Mouse (Mus musculus) gonadal fat pad, adult 2 months (tissue): Measurements from ENCODE around the gene Olfr1336. TPM values are rescaled to one million over a fixed set of nuclear protein-coding genes. Genes with fewer than 3 reads are reported as not detected.
"Not testable (repeated sequence)": the region's sequence is repeated elsewhere in the genome, so short reads cannot be mapped to it uniquely, and the experiment has no call there.

Experiments used
- DNase-seq: peaks from one replicate; pipeline ENCODE4 v3.0.0-alpha.2; 2012; ENCODE audit warnings: low read depth
- polyA plus RNA-seq: library from polyadenylated mRNA; depleted of rRNA; stranded (reverse); fragments of >200 nt; gene quantifications from 2 replicates; pipeline ENCODE4 v1.2.3, GENCODE M21; 2012; rRNA removed

Olfr1336 gene
- polyA plus RNA-seq: not detected in 2 replicates

DNA sequence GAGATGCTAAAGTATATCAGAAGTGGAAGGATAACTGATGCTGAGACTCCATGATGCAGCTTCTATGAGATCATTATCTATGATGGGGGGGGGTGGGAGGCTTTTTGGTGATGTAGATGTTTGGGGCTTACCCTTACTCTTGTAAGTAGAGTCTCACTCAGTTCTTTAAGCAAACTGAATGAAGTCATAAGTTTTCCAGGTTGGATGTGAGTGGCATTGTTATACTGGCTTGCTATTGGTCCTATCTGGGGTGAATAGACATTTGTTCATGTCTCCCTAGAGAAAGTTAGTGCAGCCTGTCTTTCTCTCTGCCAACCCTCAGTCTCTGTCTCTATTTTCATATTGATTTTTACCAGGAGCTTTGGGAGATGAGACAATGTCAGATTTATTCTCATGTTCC, at the start of gene Olfr1336:
Olfr1336 (plus strand) TSS at position 301 of the 400 bp plus-strand sequence.
- DNase-seq: no peak

DNA sequence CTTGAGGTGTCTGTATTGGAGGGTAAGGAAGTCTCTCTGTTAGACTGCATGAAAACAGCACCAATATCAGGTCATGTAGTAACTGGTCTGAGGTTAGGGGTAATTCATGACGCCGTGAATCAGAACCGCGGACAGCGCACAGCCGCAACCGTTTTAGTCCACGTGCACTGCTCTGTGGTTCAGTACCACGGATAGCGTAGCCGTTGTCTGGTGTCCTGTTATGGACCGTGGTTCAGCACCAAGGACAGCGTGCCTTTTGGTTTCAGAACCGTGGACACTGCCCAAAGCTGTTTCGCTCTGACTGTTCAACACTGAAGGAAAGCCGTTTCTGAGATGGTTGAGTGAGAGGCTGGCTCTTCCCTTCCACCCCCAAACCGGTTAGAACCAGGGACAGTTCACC, 45.9 kb upstream of the Olfr1336 start, which contains the start of gene Gm20715:
Gm20715 (plus strand) TSS at position 235 of the 400 bp plus-strand sequence.
- DNase-seq: peak; percentile 42

DNA sequence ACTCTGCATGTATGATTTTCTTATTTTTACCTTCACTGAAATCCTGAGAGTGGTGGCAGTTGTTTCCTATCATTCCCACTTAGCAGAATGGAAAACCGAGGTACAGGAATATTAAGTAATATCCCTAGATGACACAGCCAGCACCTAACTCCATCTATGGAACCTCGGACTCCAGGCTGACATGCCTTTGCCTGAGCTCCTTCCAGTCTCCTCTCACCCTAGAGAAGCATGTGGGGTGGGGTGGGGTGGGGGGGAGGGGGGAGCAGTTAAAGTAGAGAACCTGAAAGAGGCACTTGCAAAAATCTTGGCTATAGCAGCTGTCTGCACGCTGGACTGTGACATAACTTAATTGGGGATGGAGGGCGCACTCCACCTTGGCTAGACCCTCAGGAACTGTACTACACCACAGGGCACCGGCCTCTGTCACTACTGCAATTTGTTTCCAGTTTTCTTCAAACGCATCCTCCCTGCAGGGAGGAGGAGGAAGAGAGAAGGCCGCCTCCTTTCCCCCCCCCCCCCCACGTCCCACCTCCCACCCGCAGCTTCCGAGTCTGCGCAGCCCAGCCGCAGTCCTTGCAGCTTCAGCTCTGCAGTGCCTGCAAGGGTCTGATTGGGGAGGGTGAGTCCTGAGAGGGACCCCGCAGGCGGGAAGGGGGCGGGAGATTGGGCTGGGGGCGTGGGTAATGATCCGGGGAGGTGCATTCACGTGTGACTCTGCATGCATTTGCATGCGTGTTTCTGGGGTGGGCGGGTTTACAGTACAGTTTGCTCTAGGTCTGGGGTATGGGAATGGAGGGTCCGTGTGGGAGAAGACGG, 41.1 kb upstream of the Olfr1336 start:
- DNase-seq: no peak

DNA sequence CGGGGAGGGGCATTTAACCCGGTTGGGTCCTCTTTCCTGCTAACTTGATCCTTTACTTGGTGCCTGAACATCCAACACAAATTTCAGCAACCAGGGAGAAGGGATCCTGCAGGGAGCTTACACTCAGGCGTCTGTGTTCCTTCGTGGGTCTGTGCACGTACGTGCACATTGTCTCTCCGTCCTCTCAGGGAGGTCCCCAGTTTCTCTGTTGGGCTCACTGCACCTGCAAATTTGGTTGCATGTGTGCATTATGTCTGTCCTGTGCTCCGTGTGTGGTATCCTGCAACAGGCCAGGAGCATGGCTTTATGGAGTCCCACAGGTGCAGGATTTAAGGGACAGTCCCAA, 40.6 kb upstream of the Olfr1336 start:
- DNase-seq: no peak

DNA sequence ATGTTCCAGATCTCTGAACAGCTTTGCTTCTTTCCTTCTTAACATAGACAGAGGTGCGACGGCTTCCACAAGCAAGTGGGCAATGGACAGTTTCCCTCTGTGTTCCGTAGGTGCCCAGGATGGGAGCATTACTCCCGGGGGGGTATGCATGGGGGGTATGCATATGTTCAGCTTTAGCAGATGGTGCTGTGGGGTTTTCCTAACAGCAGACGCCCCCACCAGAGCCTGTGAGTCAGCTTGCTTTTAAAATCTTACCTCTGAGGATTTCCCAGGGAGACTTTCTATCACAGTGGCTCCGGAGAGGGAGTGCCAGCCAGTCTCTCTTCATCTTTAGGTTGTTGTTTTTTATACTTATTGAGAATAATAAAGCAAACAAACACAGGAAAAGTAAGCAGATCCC, 36.1 kb upstream of the Olfr1336 start:
- DNase-seq: no peak

DNA sequence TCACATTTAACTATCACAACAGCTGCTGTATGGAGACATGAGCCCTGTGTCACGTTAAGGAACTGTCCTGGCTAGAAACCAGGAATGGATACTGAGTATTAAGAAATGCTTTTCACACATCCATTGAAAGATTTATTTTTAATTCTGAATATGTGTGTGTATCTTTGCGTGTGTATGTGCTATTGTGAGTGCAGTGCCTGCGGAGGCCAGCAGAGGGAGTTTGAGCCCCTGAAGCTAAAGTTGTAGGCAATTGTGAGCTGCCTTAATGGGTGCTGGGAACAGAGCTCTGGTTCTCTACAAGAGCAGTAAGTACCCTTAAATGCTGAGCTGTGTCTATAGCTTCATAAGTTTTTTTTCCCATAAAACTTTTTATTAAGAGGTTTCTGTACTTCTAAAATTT, 26.6 kb upstream of the Olfr1336 start:
- DNase-seq: no peak

DNA sequence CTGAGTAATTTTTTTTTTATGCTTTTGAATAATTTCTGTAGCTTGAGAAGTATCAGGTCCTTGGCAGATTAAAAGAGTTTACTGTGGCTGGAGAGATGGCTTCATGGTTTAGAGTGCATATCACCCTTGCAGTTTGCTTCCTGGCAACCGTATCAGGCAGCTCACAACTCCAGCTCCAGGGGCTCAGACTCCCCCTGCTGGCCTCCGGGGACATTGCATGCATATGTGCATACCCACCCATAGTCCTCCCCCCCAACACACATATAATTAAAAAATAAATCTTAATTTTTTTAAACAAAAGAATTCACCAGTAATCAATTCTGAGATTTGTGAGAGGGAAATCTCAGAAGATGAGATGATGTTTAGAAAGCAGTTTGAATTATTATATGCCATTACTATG, 25.6 kb upstream of the Olfr1336 start:
- no peak for DNase-seq

DNA sequence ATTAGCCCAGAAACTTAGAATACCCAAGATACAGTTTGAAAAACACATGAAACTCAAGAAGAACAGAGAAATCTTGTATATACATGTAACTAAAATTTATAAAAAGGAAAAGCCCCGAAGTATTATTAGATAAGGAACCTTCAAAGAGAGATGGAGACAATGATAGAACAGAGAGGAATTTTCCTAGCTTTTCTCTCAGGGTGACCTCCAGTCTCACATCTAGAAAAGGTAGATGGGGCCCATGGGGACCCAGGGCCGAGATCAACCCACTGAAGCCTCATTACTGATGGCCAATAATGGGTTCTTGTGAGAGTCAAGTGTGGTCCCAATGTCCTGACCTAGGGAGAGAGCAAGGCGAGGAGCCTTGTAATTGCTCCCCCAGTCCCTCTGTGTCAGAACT, 17.6 kb upstream of the Olfr1336 start, which contains the start of gene Olfr1344:
Olfr1344 (plus strand) TSS at position 301 of the 400 bp plus-strand sequence.
- DNase-seq: no peak

DNA sequence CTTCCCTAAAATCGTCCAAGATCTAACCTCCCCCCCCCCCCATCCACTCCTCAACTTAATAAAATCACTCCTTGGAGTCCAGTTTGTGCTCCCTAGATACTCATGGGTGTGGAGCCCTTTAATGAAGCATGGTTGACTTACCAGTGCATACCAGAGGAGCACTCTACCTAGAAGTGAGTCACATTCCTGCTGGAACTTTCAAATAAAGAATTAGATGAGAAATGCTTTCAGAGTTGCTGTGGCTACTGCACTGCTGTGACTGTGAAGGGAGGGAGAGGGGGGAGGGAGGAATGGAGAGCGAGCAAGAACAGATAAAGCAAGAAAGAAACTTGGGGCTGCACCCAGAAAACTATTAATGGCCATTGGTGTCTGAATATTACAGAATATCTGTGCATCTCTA, 14.8 kb upstream of the Olfr1336 start:
- no peak for DNase-seq

DNA sequence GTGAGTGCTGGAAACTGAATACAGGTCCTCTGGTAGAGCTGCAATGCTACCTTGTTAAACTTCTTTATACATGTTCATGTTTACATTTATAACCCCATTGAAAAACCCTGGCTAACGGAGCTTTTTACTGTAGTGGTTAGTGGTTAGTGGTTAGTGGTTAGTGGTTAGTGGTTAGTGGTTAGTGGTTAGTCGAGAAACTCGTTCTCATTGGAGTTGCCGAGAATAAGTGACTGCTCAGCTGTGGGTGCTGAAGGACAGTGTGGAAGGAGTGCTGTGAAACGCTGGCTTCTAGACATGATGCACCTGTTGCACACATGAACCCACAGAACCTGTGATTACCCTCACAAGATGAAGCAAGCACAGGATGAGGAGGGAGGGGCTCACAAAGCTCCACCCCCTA, 8.2 kb upstream of the Olfr1336 start:
- DNase-seq: no peak

DNA sequence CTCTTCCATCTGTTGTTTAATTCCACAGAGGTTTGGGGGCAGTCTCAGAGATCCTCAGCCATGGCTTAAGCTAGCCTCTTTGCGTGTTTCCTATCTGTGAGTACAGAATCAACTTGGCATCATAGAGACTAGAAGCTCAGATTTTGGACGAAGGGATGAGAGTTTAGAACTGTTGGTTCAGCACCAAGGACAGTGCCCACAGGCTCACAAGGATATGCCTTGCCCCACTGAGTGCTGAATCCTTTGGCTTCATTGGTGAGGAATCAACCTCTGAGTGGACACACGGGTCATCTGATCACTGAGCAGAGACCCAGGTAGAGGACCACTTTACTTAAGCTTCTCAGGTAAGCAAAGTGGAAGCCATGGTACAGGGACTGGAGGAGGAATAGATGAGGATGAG, 431 bp downstream of the Olfr1336 start:
- DNase-seq: no peak

DNA sequence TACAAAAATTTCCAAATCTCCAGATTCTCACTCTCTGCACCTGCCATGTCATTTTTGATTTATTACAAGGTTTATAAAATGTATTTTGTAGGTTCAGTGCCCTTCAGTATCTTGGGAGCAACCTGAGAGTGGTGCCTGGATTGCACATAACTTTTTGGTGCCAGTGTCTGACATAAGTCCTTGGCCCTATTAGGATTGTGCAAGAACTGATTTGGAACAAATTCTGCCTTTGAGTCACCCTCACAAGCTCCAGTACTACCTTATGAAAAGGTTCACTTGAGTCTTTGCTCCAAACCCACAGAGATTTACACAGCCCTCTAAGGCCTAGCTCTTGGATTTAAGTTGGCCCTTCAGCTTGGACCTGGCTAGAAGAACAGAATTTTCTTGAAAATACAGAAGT, 11.0 kb downstream of the Olfr1336 start, which contains the start of gene Olfr1346:
Olfr1346 (plus strand) TSS at position 151 of the 400 bp plus-strand sequence.
- DNase-seq: no peak

DNA sequence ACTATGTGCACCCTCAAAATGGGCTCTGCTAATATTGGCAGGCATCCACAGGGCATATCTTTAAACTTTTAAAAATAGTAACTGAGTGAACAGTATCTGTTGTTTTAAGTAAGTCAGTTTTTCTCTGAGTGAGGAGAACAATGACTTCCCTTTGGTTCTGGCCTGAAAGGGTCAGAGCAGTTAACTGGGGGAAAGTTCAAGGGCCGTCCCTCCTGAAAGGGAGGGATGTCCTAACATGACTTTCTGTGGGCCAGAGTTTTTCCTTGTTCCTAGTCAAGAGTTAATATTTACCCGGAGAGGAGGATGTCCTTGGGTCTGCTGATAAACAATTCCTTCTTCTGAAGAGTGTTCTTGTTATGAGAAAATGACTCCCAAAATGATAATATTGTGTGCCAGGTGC, 21.7 kb downstream of the Olfr1336 start:
- not testable (repeated sequence) for DNase-seq

DNA sequence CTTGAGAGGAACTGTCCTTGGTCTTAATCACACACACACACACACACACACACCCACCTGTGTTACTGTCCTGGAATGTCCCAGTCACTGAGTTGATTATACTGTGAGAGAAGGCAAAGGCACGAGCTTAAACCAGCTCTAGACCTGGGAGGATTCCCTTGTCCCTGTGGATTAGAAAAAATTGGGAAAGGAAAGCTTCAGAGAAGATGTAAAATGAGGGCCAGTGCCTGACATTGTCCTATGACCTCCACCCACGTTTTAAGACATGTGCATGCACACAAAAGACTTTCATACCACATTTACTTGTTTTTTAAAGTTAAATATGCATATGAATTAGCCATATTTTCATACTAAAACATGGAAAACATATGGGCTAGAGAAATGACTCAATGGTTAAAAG, 30.9 kb downstream of the Olfr1336 start, which contains the start of gene Olfr5:
Olfr5 (minus strand) TSS at position 101 of the 400 bp plus-strand sequence.
- DNase-seq: no peak

DNA sequence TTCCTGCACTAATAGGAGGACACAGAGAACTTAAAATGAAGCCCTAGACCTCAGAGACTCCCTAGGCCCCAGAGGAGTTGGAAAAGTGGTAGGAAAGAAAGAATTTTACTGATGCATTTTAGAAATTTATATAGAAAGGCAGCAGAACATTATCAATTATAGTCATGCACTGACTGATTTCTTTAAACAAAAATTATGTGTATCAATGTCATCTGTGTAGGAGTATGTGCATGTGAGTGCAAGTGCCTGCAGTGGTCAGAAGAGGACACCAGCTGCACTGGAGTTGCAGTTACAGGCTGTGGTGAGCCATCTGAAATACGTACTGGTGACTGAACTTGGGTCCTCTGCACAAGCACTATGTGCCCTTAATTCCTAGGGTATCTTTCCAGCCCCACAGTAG, 43.7 kb downstream of the Olfr1336 start, which contains the start of gene Olfr1347:
Olfr1347 (minus strand) TSS at position 101 of the 400 bp plus-strand sequence.
- DNase-seq: no peak

DNA sequence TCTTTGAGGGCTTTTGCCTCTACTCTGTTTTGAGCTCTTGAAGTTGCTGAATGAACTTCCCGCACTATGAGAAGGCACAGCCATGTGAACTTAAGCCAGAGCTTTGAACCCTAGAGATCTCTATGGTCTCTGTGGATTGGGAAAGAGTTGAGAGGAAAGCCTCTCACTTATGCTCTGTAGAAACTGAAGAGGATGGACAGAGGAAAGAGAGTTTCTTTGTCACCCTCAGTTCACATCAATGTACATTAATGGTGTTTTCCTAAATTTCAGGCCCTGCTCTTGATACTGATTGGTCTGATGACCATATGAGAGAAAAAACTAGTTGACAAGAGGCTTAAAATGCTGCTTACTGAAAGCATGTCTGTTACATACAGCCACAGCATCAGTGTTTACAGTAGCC, 52.7 kb downstream of the Olfr1336 start, which contains the start of gene Olfr1348:
Olfr1348 (minus strand) TSS at position 101 of the 400 bp plus-strand sequence.
- no peak for DNase-seq

Other genes with a start within 250 kb of the Olfr1336 start
- gene Zscan5b, start 233.9 kb upstream of the Olfr1336 start, polyA plus RNA-seq: not detected in 2 replicates
- gene Epp13, start 203.5 kb upstream of the Olfr1336 start, polyA plus RNA-seq: 1,972 and 2,446 TPM in 2 replicates
- gene Zfp667, start 169.6 kb upstream of the Olfr1336 start, polyA plus RNA-seq: 1.5 and 1.6 TPM in 2 replicates
- gene Zfp583, start 124.9 kb upstream of the Olfr1336 start, polyA plus RNA-seq: 0.96 and 1.1 TPM in 2 replicates
- gene Gm3854, start 112.4 kb upstream of the Olfr1336 start, polyA plus RNA-seq: 0.14 and 0.18 TPM in 2 replicates
- 0.49 and 0.90 TPM in 2 replicates for gene Zfp78, start 92.9 kb upstream of the Olfr1336 start, polyA plus RNA-seq
- gene Zfp28, start 72.9 kb upstream of the Olfr1336 start, polyA plus RNA-seq: 3.0 and 3.3 TPM in 2 replicates
- not detected in 2 replicates for gene Smim17, start 57.5 kb upstream of the Olfr1336 start, polyA plus RNA-seq
- gene Gm20715, start 45.9 kb upstream of the Olfr1336 start, polyA plus RNA-seq: 0.03 TPM in 1 of 2 replicates, not detected in the other
- gene Olfr1344, start 17.5 kb upstream of the Olfr1336 start, polyA plus RNA-seq: not detected in 2 replicates
- not detected in 2 replicates for gene Olfr1346, start 10.9 kb downstream of the Olfr1336 start, polyA plus RNA-seq
- 0.11 and 0.18 TPM in 2 replicates for gene Olfr5, start 30.8 kb downstream of the Olfr1336 start, polyA plus RNA-seq
- gene Olfr1347, start 43.6 kb downstream of the Olfr1336 start, polyA plus RNA-seq: not detected in 2 replicates
- 0.22 and 0.49 TPM in 2 replicates for gene Olfr1348, start 52.6 kb downstream of the Olfr1336 start, polyA plus RNA-seq
- gene Olfr1349, start 66.8 kb downstream of the Olfr1336 start, polyA plus RNA-seq: 0.57 and 0.69 TPM in 2 replicates
- not detected in 2 replicates for gene Olfr1350, start 108.7 kb downstream of the Olfr1336 start, polyA plus RNA-seq
- 0.35 and 0.84 TPM in 2 replicates for gene Zim1, start 240.3 kb downstream of the Olfr1336 start, polyA plus RNA-seq